Mouse (Mus musculus) kidney, adult 2 months (tissue): ENCODE results near the gene Lhb.
"Not testable (repeated sequence)": the region's sequence is repeated elsewhere in the genome, so short reads cannot be mapped to it uniquely, and the experiment has no call there.

ENCODE experiments used
- CTCF ChIP-seq: fragments of 200-500 bp; conservative IDR thresholded peaks from 2 replicates; pipeline ENCODE4 v1.5.1; 2011; ENCODE audit warnings: low read depth, mild to moderate bottlenecking, control low read depth, low read length, moderate library complexity, mixed read lengths; ENCODE audit not compliant: insufficient read depth, insufficient read length
- POLR2A ChIP-seq: fragments of 200-500 bp; IDR thresholded peaks from one replicate; pipeline ENCODE4 v1.6.1; 2011; ENCODE audit warnings: low read depth, low read length, control low read depth

GRCm38 (mm10) chr7:45462868-45463267 is 42.2 kb downstream of the Lhb start:
- TF ChIP-seq POLR2A, CTCF: not testable (repeated sequence)
